Mouse (Mus musculus): ENCODE results near the gene Snap47. TPM values are rescaled to one million over a fixed set of nuclear protein-coding genes. Genes with fewer than 3 reads are reported as not detected.
"Not testable (repeated sequence)": the region's sequence is repeated elsewhere in the genome, so short reads cannot be mapped to it uniquely, and the experiment has no call there.

Gene Snap47
- polyA plus RNA-seq, 1 experiment: 14.4 TPM

GRCm38 (mm10) chr11:59379547-59379946 lies 71.4 kb downstream of the Snap47 start:
- no peak overlapping the region for H3K4me3 ChIP-seq (replicated peaks; ENCODE audit: control insufficient read depth, low read depth, low read length)
- H3K27ac ChIP-seq (ENCODE audit: control insufficient read depth, insufficient read depth, low read depth, low read length, poor library complexity): no peak overlapping the region
- H3K4me1 ChIP-seq (ENCODE audit: control insufficient read depth, insufficient read depth, low read length): no peaks in the 10 kb centered on the region
- TF ChIP-seq POLR2A (IDR thresholded peaks at IDR 0.05; ENCODE audit: borderline replicate concordance, control insufficient read depth, low read depth, low read length): no peak
- TF ChIP-seq CTCF (IDR thresholded peaks at IDR 0.05; ENCODE audit: control insufficient read depth, insufficient read depth, low read length): no peak

GRCm38 (mm10) chr11:59377999-59378398 lies 73.0 kb downstream of the Snap47 start:
- H3K27ac ChIP-seq (ENCODE audit: control insufficient read depth, insufficient read depth, low read depth, low read length, poor library complexity): no peak overlapping the region
- H3K4me3 ChIP-seq (replicated peaks; ENCODE audit: control insufficient read depth, low read depth, low read length): no peak overlapping the region
- WGBS: 82% methylated on average over 3 of the region's 3 CpGs
- no peaks in the 10 kb centered on the region for H3K4me1 ChIP-seq (ENCODE audit: control insufficient read depth, insufficient read depth, low read length)
- TF ChIP-seq POLR2A (IDR thresholded peaks at IDR 0.05; ENCODE audit: borderline replicate concordance, control insufficient read depth, low read depth, low read length) (no peak), CTCF (IDR thresholded peaks at IDR 0.05; ENCODE audit: control insufficient read depth, insufficient read depth, low read length) (no peak)

- H3K4me1 ChIP-seq (ENCODE audit: control insufficient read depth, insufficient read depth, low read length): no peaks in the 10 kb centered on the region
- WGBS: 81% methylated on average over 16 of the region's 16 CpGs
- no peak within 1 kb of the TSS for H3K4me3 ChIP-seq (replicated peaks; ENCODE audit: control insufficient read depth, low read depth, low read length)
- H3K27ac ChIP-seq (ENCODE audit: control insufficient read depth, insufficient read depth, low read depth, low read length, poor library complexity): no peak within 1 kb of the TSS
- TF ChIP-seq CTCF (IDR thresholded peaks at IDR 0.05; ENCODE audit: control insufficient read depth, insufficient read depth, low read length) (no peak), POLR2A (IDR thresholded peaks at IDR 0.05; ENCODE audit: borderline replicate concordance, control insufficient read depth, low read depth, low read length) (no peak)
These were observed 75.5 kb downstream of the Snap47 start, which contains the start of gene Prss38 for GRCm38 (mm10) chr11:59375475-59375874. TSS of gene Prss38 (minus strand) at chr11:59375657.

- H3K4me1 ChIP-seq (ENCODE audit: control insufficient read depth, insufficient read depth, low read length): no peaks in the 10 kb centered on the region
- H3K27ac ChIP-seq (ENCODE audit: control insufficient read depth, insufficient read depth, low read depth, low read length, poor library complexity): no peak overlapping the region
- TF ChIP-seq CTCF (IDR thresholded peaks at IDR 0.05; ENCODE audit: control insufficient read depth, insufficient read depth, low read length) (no peak), POLR2A (IDR thresholded peaks at IDR 0.05; ENCODE audit: borderline replicate concordance, control insufficient read depth, low read depth, low read length) (no peak)
- H3K4me3 ChIP-seq (replicated peaks; ENCODE audit: control insufficient read depth, low read depth, low read length): no peak overlapping the region
- 65% methylated on average over 11 of the region's 11 CpGs for WGBS
These were observed 81.1 kb downstream of the Snap47 start for GRCm38 (mm10) chr11:59369848-59370247.

- H3K4me1 ChIP-seq (ENCODE audit: control insufficient read depth, insufficient read depth, low read length); H3K4me3 ChIP-seq (replicated peaks; ENCODE audit: control insufficient read depth, low read depth, low read length); H3K27ac ChIP-seq (ENCODE audit: control insufficient read depth, insufficient read depth, low read depth, low read length, poor library complexity): not testable (repeated sequence)
- 75% methylated on average over 4 of the region's 4 CpGs for WGBS
These were observed 83.0 kb downstream of the Snap47 start for GRCm38 (mm10) chr11:59367955-59368354.

GRCm38 (mm10) chr11:59366633-59367032 lies 84.4 kb downstream of the Snap47 start:
- WGBS: 38% methylated on average over 3 of the region's 3 CpGs
- TF ChIP-seq CTCF (IDR thresholded peaks at IDR 0.05; ENCODE audit: control insufficient read depth, insufficient read depth, low read length) (peak; percentile 38; the same call in 1 of the 2 replicates), POLR2A (IDR thresholded peaks at IDR 0.05; ENCODE audit: borderline replicate concordance, control insufficient read depth, low read depth, low read length) (no peak)
- Histone ChIP-seq H3K27ac (ENCODE audit: control insufficient read depth, insufficient read depth, low read depth, low read length, poor library complexity) (no peak overlapping the region), H3K4me1 (ENCODE audit: control insufficient read depth, insufficient read depth, low read length) (no peaks in the 10 kb centered on the region), H3K4me3 (replicated peaks; ENCODE audit: control insufficient read depth, low read depth, low read length) (no peak overlapping the region)

- Histone ChIP-seq H3K27ac (ENCODE audit: control insufficient read depth, insufficient read depth, low read depth, low read length, poor library complexity) (no peak overlapping the region), H3K4me1 (ENCODE audit: control insufficient read depth, insufficient read depth, low read length) (no peaks in the 10 kb centered on the region), H3K4me3 (replicated peaks; ENCODE audit: control insufficient read depth, low read depth, low read length) (no peak overlapping the region)
- no peak for TF ChIP-seq POLR2A (IDR thresholded peaks at IDR 0.05; ENCODE audit: borderline replicate concordance, control insufficient read depth, low read depth, low read length)
- TF ChIP-seq CTCF (IDR thresholded peaks at IDR 0.05; ENCODE audit: control insufficient read depth, insufficient read depth, low read length): no peak
- WGBS: 80% methylated on average over 3 of the region's 3 CpGs
These were observed 85.0 kb downstream of the Snap47 start for GRCm38 (mm10) chr11:59366031-59366430.

GRCm38 (mm10) chr11:59364417-59364816 lies 86.6 kb downstream of the Snap47 start:
- 81% methylated on average over 3 of the region's 3 CpGs for WGBS
- Histone ChIP-seq H3K27ac (ENCODE audit: control insufficient read depth, insufficient read depth, low read depth, low read length, poor library complexity) (no peak overlapping the region), H3K4me3 (replicated peaks; ENCODE audit: control insufficient read depth, low read depth, low read length) (no peak overlapping the region), H3K4me1 (ENCODE audit: control insufficient read depth, insufficient read depth, low read length) (no peaks in the 10 kb centered on the region)
- TF ChIP-seq CTCF (IDR thresholded peaks at IDR 0.05; ENCODE audit: control insufficient read depth, insufficient read depth, low read length): no peak
- no peak for TF ChIP-seq POLR2A (IDR thresholded peaks at IDR 0.05; ENCODE audit: borderline replicate concordance, control insufficient read depth, low read depth, low read length)

- Histone ChIP-seq H3K27ac (ENCODE audit: control insufficient read depth, insufficient read depth, low read depth, low read length, poor library complexity) (no peak overlapping the region), H3K4me3 (replicated peaks; ENCODE audit: control insufficient read depth, low read depth, low read length) (no peak overlapping the region), H3K4me1 (ENCODE audit: control insufficient read depth, insufficient read depth, low read length) (no peaks in the 10 kb centered on the region)
- WGBS: 88% methylated on average over 9 of the region's 9 CpGs
- TF ChIP-seq CTCF (IDR thresholded peaks at IDR 0.05; ENCODE audit: control insufficient read depth, insufficient read depth, low read length) (no peak), POLR2A (IDR thresholded peaks at IDR 0.05; ENCODE audit: borderline replicate concordance, control insufficient read depth, low read depth, low read length) (no peak)
These were observed 87.0 kb downstream of the Snap47 start for GRCm38 (mm10) chr11:59364007-59364406.
